Mouse (Mus musculus): Measurements from ENCODE around the gene Cmtm2b. TPM values are rescaled to one million over a fixed set of nuclear protein-coding genes. Genes with fewer than 3 reads are reported as not detected.
A peak's percentile ranks its signal among the peaks of the same experiment; 100 is the strongest.

Gene Cmtm2b
- total and polyA plus RNA-seq, 2 experiments from 2014 or later: not detected

- Histone ChIP-seq H3K27ac (no peak overlapping the region), H3K27me3 (ENCODE audit: insufficient read depth, low read length) (no peaks in the 10 kb centered on the region), H3K9me3 (ENCODE audit: low read length) (no peaks in the 10 kb centered on the region), H3K9ac (replicated peaks; ENCODE audit: low read length) (no peak overlapping the region), H3K4me2 (ENCODE audit: low read depth, low read length) (no peak overlapping the region), H3K4me3 (ENCODE audit: low read length) (no peak overlapping the region), H3K36me3 (ENCODE audit: insufficient read depth, low read length) (no peaks in the 10 kb centered on the region), H3K4me1 (ENCODE audit: insufficient read depth, low read length) (peaks cover 19% of the 10 kb centered on the region)
- ATAC-seq (peak; percentile 43), DNase-seq (ENCODE audit: low spot score) (peak; percentile 65)
- peak; percentile 59 for TF ChIP-seq CTCF (IDR thresholded peaks at IDR 0.05; ENCODE audit: low read depth)
- 55% methylated on average over 11 of the region's 11 CpGs for WGBS
These were observed 51.7 kb downstream of the Cmtm2b start for GRCm38 (mm10) chr8:104373779-104374178.

- DNase-seq (ENCODE audit: low spot score) (no peak), ATAC-seq (no peak)
- TF ChIP-seq CTCF (IDR thresholded peaks at IDR 0.05; ENCODE audit: low read depth): no peak
- Histone ChIP-seq H3K9ac (replicated peaks; ENCODE audit: low read length) (no peak overlapping the region), H3K4me2 (ENCODE audit: low read depth, low read length) (no peak overlapping the region), H3K27me3 (ENCODE audit: insufficient read depth, low read length) (no peaks in the 10 kb centered on the region), H3K4me3 (ENCODE audit: low read length) (no peak overlapping the region), H3K27ac (no peak overlapping the region; the same call in 1 of the 2 replicates), H3K9me3 (ENCODE audit: low read length) (no peaks in the 10 kb centered on the region), H3K4me1 (ENCODE audit: insufficient read depth, low read length) (peaks cover 15% of the 10 kb centered on the region), H3K36me3 (ENCODE audit: insufficient read depth, low read length) (no peaks in the 10 kb centered on the region)
- 45% methylated on average over 11 of the region's 11 CpGs for WGBS
These were observed 52.2 kb downstream of the Cmtm2b start for GRCm38 (mm10) chr8:104374269-104374668.

GRCm38 (mm10) chr8:104374864-104375846 is 53.1 kb downstream of the Cmtm2b start:
- DNase-seq (ENCODE audit: low spot score) (no peak), ATAC-seq (no peak)
- H3K27me3 ChIP-seq (ENCODE audit: insufficient read depth, low read length): no peaks in the 10 kb centered on the region
- H3K4me2 ChIP-seq (ENCODE audit: low read depth, low read length): no peak overlapping the region
- H3K36me3 ChIP-seq (ENCODE audit: insufficient read depth, low read length): no peaks in the 10 kb centered on the region
- WGBS: 34% methylated on average over 14 of the region's 14 CpGs
- no peak overlapping the region for H3K9ac ChIP-seq (replicated peaks; ENCODE audit: low read length)
- H3K27ac ChIP-seq: peak overlapping the region; percentile 37; the same call in 1 of the 2 replicates
- no peak for TF ChIP-seq CTCF (IDR thresholded peaks at IDR 0.05; ENCODE audit: low read depth)
- H3K4me3 ChIP-seq (ENCODE audit: low read length): no peak overlapping the region
- H3K9me3 ChIP-seq (ENCODE audit: low read length): no peaks in the 10 kb centered on the region
- peaks cover 9% of the 10 kb centered on the region; the same call in 1 of the 2 replicates for H3K4me1 ChIP-seq (ENCODE audit: insufficient read depth, low read length)

- DNase-seq (ENCODE audit: low spot score) (no peak), ATAC-seq (no peak)
- H3K4me2 ChIP-seq (ENCODE audit: low read depth, low read length): no peak overlapping the region
- H3K27me3 ChIP-seq (ENCODE audit: insufficient read depth, low read length): no peaks in the 10 kb centered on the region
- H3K9ac ChIP-seq (replicated peaks; ENCODE audit: low read length): no peak overlapping the region
- H3K27ac ChIP-seq: peak overlapping the region; percentile 37; the same call in 1 of the 2 replicates
- H3K9me3 ChIP-seq (ENCODE audit: low read length): no peaks in the 10 kb centered on the region
- TF ChIP-seq CTCF (IDR thresholded peaks at IDR 0.05; ENCODE audit: low read depth): no peak
- no peak overlapping the region for H3K4me3 ChIP-seq (ENCODE audit: low read length)
- H3K4me1 ChIP-seq (ENCODE audit: insufficient read depth, low read length): peaks cover 9% of the 10 kb centered on the region; the same call in 1 of the 2 replicates
- H3K36me3 ChIP-seq (ENCODE audit: insufficient read depth, low read length): no peaks in the 10 kb centered on the region
- WGBS: 58% methylated on average over 5 of the region's 5 CpGs
These were observed 53.9 kb downstream of the Cmtm2b start for GRCm38 (mm10) chr8:104375959-104376358.

- no peaks in the 10 kb centered on the region for H3K9me3 ChIP-seq (ENCODE audit: low read length)
- no peak overlapping the region for H3K27ac ChIP-seq
- H3K27me3 ChIP-seq (ENCODE audit: insufficient read depth, low read length): no peaks in the 10 kb centered on the region
- 43% methylated on average over 11 of the region's 11 CpGs for WGBS
- no peak for DNase-seq (ENCODE audit: low spot score)
- H3K4me3 ChIP-seq (ENCODE audit: low read length): no peak overlapping the region
- no peak overlapping the region for H3K9ac ChIP-seq (replicated peaks; ENCODE audit: low read length)
- TF ChIP-seq CTCF (IDR thresholded peaks at IDR 0.05; ENCODE audit: low read depth): no peak
- no peak overlapping the region for H3K4me2 ChIP-seq (ENCODE audit: low read depth, low read length)
- ATAC-seq: no peak
- H3K36me3 ChIP-seq (ENCODE audit: insufficient read depth, low read length): no peaks in the 10 kb centered on the region
- peaks cover 9% of the 10 kb centered on the region; the same call in 1 of the 2 replicates for H3K4me1 ChIP-seq (ENCODE audit: insufficient read depth, low read length)
These were observed 54.6 kb downstream of the Cmtm2b start for GRCm38 (mm10) chr8:104376669-104377068.

GRCm38 (mm10) chr8:104379301-104379836 is 57.3 kb downstream of the Cmtm2b start:
- no peak for ATAC-seq
- 39% methylated on average over 10 of the region's 10 CpGs for WGBS

More at GRCm38 (mm10) chr8:104379301-104379836, 57.3 kb downstream of the Cmtm2b start:
- no peak for TF ChIP-seq CTCF (IDR thresholded peaks at IDR 0.05; ENCODE audit: low read depth)
- DNase-seq (ENCODE audit: low spot score): no peak
- no peak overlapping the region for H3K27ac ChIP-seq
- H3K27me3 ChIP-seq (ENCODE audit: insufficient read depth, low read length): no peaks in the 10 kb centered on the region
- H3K4me1 ChIP-seq (ENCODE audit: insufficient read depth, low read length): peaks cover 23% of the 10 kb centered on the region
- H3K4me3 ChIP-seq (ENCODE audit: low read length): no peak overlapping the region
- no peaks in the 10 kb centered on the region for H3K36me3 ChIP-seq (ENCODE audit: insufficient read depth, low read length)
- H3K9me3 ChIP-seq (ENCODE audit: low read length): no peaks in the 10 kb centered on the region
- no peak overlapping the region for H3K9ac ChIP-seq (replicated peaks; ENCODE audit: low read length)
- no peak overlapping the region for H3K4me2 ChIP-seq (ENCODE audit: low read depth, low read length)

All from hindbrain, postnatal 0 days (tissue).